Mouse (Mus musculus) cerebellum, postnatal 10 days (tissue): Measurements from ENCODE around the gene Rnase12.
"Not testable (repeated sequence)": the region's sequence is repeated elsewhere in the genome, so short reads cannot be mapped to it uniquely, and the experiment has no call there.

Experiments used
- DNase-seq, 2 experiments: peaks; one replicate each; pipeline ENCODE4 v3.0.0; 2021; ENCODE audit warnings: mixed read lengths in 2 of 2

Rnase12 gene

DNA sequence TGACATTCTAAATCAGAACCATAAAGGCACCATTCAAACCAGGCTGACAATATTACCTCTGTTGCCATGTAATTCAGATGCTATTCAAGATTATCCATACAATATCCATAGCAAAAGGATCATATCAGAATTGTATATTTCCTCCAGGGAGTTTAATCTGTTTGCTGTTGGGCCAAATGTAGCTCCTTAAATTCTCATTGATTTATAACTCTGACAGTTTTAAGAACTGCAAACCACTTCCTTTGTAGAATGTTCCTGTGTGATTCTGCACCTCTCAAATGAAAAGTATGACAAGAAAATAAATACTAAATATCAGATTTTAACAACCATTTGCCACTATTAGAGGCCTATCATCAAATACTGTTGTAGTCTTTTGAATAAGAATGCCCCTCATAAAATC is 41.7 kb downstream of the Rnase12 start:
- DNase-seq: no peak

DNA sequence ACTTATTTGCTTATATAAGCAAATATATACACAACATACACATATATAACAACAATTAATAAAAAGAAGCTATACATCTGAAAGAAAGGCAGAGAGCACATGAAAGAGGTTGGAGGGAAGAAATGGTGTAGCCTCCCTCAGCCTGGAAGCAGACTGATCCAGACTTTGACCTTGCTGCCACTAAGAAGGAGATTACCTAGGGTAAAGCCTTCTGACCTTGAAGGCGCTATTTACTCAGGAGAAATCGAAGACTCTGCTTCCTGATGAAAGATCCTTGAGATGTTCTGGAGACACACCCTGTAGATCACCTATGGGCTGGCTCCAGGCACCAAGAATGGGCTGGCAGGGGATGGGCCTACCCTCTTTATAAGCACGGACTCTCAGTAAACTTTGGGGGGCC is 42.7 kb downstream of the Rnase12 start:
- DNase-seq: not testable (repeated sequence)

DNA sequence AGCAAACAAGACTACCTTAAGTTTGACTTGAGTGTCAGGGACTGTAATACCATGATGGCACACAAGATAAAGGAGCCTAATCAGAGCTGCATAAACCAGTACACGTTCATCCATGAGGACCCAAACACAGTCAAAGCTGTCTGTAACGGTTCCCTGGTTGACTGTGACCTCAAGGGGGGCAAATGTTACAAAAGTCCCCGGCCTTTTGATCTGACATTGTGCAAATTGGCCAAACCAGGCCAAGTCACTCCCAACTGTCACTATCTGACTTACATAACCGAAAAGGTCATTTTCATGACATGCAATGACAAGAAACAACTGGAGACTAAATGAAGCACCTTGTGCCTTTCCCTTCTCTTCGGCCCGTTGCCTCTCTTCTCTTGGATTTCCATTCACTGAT is 47.9 kb downstream of the Rnase12 start:
- DNase-seq: no peak

DNA sequence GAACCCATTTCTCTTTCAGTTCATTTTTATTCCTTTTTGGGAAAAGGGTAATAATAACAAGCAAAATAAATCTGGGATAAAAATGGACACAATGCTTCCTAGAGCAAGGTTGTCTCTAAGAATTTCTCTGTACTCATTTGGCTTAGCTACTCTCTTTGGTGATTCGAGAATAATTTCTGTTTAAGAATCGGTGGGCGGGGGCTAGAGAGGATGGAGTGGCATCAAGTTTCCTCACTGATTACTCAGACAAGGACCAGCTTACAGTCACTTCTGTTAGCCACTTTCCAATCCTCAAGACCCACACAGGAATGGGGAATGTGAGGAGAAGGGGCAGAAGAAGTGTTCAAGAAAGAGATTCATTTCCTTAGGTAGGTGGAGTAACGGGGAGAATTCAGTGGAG is 48.7 kb downstream of the Rnase12 start:
- DNase-seq: no peak

DNA sequence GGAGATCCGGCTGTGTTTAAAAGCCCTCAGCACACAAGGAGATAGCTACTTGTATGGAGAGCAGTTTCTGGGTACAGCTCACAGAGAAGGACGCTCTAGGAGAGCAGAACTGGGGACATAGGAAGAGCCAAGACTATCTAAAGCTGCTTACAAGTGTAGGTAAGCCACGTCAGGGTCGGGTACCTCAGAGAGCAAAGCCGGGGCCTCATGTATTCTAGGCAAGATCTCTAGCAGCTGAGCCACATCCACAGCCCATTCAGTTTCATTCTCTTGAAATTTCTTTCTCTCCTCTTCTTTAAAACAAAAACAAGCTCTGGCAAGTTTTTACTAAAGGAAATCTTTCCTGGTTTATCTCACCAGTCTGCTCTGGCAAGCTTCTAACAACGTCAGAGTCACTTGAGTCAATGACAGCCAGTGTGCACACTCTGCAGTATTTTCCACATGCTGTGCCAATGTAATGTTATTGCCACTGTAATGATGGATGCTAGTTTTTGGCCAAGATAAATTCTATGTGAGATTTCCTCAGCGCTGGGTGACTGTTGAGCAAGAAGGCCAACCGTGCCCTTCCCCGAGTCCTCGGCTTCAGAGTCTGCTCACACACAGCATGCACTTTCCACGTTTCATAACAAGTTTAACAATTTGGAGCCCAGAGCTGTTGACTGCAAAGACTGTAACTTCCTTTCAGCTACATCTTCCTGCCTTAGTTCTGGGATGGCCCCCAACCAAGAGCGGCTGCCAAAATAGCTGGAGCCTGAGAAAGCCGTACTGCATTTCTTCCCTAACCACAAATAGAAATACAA is 49.3 kb downstream of the Rnase12 start:
- DNase-seq: peak; percentile 20 to 25

DNA sequence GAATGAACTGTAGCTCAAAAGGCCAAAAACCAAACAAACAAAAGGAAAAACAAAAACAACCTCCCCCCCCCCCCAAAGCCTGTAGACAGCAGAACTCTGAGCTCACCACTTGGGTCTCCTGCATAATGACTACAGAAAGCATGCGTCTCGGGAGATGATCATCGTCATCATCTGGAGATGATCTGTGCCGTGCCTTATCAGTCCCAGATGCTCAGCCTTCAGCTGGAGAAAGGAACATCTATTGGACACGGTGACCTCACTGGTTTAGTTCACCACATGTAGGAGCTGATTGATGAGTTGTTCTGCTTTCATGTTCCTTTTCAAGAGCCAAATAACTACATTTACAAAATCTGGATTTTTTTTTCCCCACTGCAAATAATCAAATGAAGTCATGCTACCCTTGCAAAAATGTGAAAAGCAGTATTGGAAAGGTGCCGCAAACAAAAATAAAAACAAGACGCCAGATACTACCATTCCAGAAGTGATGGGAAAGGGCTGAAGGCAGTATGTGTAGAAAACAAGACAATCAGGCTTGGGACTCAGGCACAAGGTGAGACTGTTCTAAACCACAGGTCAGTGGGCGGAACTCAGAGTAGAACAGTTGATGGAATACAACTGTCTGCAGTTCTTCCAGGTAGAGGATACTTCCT is 50.2 kb downstream of the Rnase12 start, which contains the start of gene Rnase10:
Gene Rnase10, plus strand, starts transcription at position 600 of the 650 bp plus-strand sequence.
- DNase-seq: no peak
